Mouse (Mus musculus) liver, embryonic 14.5 days (tissue): ENCODE data around the gene Ap2a2. TPM values are rescaled to one million over a fixed set of nuclear protein-coding genes. Genes with fewer than 3 reads are reported as not detected.

Experiments
- ATAC-seq: fragments of 200-750 bp; cut with Nextera tagmentation; 2 replicates; pipeline ENCODE4 v1.8.0; 2017; ENCODE audit warnings: moderate number of reproducible peaks, mild to moderate bottlenecking, moderate library complexity; ENCODE audit not compliant: insufficient read depth
- DNase-seq, 3 experiments: peaks; one replicate each; pipeline ENCODE4 v3.0.0-alpha.2; 2012 to 2013; ENCODE audit warnings: low read depth in 3 of 3, low spot score in 3 of 3
- H3K27ac ChIP-seq: fragments of 300-500 bp; sonication (generic); 2 replicates; pipeline ENCODE4 v1.5.1; 2014; ENCODE audit warnings: moderate library complexity, mild to moderate bottlenecking, control low read depth, inconsistent platforms
- H3K27me3 ChIP-seq: fragments of 300-500 bp; sonication (generic); 2 replicates; pipeline ENCODE4 v1.6.1; 2014; ENCODE audit warnings: mild to moderate bottlenecking, low read length, moderate library complexity; ENCODE audit not compliant: control insufficient read depth, insufficient read depth
- H3K36me3 ChIP-seq: fragments of 300-500 bp; sonication (generic); replicated peaks from 2 replicates; pipeline ENCODE4 v1.6.1; 2014; ENCODE audit warnings: low read depth; ENCODE audit not compliant: control insufficient read depth, insufficient read depth
- H3K4me1 ChIP-seq, 2 experiments: fragments of 200-500 bp in 1 of 2; fragments of 300-500 bp in 1 of 2; sonication (generic) in 1 of 2; replicated peaks; 2 replicates each; pipeline ENCODE4 v1.6.1; 2012 to 2014; ENCODE audit warnings: antibody characterized with exemption in 1 of 2, inconsistent platforms in 1 of 2, low read length in 1 of 2; ENCODE audit not compliant: control insufficient read depth in 2 of 2, insufficient read depth in 2 of 2
- H3K4me2 ChIP-seq: fragments of 300-500 bp; sonication (generic); 2 replicates; pipeline ENCODE4 v1.6.1; 2014; ENCODE audit warnings: low read depth, mild to moderate bottlenecking, control low read depth, moderate library complexity
- H3K4me3 ChIP-seq, 2 experiments: fragments of 200-500 bp in 1 of 2; fragments of 300-500 bp in 1 of 2; sonication (generic) in 1 of 2; 2 replicates each; pipeline ENCODE4 v1.5.1; 2012 to 2014; ENCODE audit warnings: low read depth in 2 of 2, low read length in 2 of 2, mild to moderate bottlenecking in 2 of 2, control low read depth in 1 of 2, inconsistent platforms in 1 of 2, moderate library complexity in 1 of 2; ENCODE audit not compliant: insufficient read depth in 1 of 2
- H3K9ac ChIP-seq: fragments of 300-500 bp; sonication (generic); replicated peaks from 2 replicates; pipeline ENCODE4 v1.6.1; 2014; ENCODE audit warnings: mild to moderate bottlenecking, control low read depth, moderate library complexity
- H3K9me3 ChIP-seq: fragments of 300-500 bp; sonication (generic); 2 replicates; pipeline ENCODE4 v1.6.1; 2016; ENCODE audit warnings: low read length, mixed read lengths; ENCODE audit not compliant: control insufficient read depth
- CTCF ChIP-seq: IDR thresholded peaks from 2 replicates; pipeline ENCODE4 v1.5.1; 2016; ENCODE audit warnings: antibody characterized with exemption, low read depth, control low read depth
- EP300 ChIP-seq: IDR thresholded peaks from 2 replicates; pipeline ENCODE4 v1.6.1; 2016; ENCODE audit warnings: antibody characterized with exemption, low read depth
- WGBS: fragments of 180-500 bp; shearing (Covaris S2); extraction: QIAGEN DNeasy Blood & Tissue Kit; methylation state at CpG from one replicate; pipeline ENCODE4 v1.1.7; 2014; ENCODE audit not compliant: insufficient replicate concordance; 5-methylcytosine and 5-hydroxymethylcytosine counted together
- polyA plus RNA-seq, 2 experiments: library from polyadenylated mRNA; depleted of rRNA in 1 of 2; stranded (reverse) in 1 of 2; unstranded in 1 of 2; fragments of >200 nt; fragmentation: Nextera tagmentation in 1 of 2; extraction: Ambion mirVana in 1 of 2; gene quantifications; 2 replicates each; pipeline versions ENCODE4 v1.2.1 to v1.2.3; 2012 to 2014

Ap2a2 gene
- polyA plus RNA-seq, 2 experiments = 21.0 to 43.2 TPM

DNA sequence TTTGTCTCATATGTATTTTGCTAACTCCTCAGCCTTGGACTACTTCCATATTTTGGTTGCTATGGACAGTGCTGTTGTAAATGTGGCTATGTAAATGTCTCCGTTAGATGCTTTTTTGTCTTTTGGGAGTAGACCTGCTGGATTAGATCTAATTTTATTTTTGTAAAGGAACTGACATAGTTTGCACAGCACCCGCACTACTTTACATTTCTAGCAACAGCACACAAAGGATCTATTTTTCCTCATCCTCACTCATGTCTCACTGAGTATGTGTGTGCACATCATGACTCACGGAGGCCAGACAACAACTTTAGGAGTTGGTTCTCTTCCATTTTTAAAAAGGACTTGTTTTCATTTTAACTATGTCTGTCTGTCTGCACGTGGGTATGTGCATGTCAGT is 45.7 kb downstream of the Ap2a2 start:
- Histone ChIP-seq H3K4me2 (no peak overlapping the region), H3K9me3 (no peaks in the 10 kb centered on the region), H3K27ac (no peak overlapping the region), H3K9ac (no peak overlapping the region), H3K4me3 (no peak overlapping the region), H3K36me3 (peaks cover 78% of the 10 kb centered on the region), H3K27me3 (no peaks in the 10 kb centered on the region), H3K4me1 (no peaks in the 10 kb centered on the region)
- TF ChIP-seq EP300 (no peak), CTCF (no peak)
- WGBS = 88% methylated on average over 4 of the region's 4 CpGs
- no peak for DNase-seq
- ATAC-seq = no peak

- H3K9ac ChIP-seq = no peak overlapping the region
- no peaks in the 10 kb centered on the region for H3K9me3 ChIP-seq
- H3K27me3 ChIP-seq = no peaks in the 10 kb centered on the region
- DNase-seq = no peak
- H3K4me1 ChIP-seq = peaks cover 13 to 15% of the 10 kb centered on the region in 2 experiments
- TF ChIP-seq CTCF (no peak), EP300 (no peak)
- no peak for ATAC-seq
- 80% methylated on average over 11 of the region's 11 CpGs for WGBS
- no peak overlapping the region for H3K27ac ChIP-seq
- H3K36me3 ChIP-seq = peaks cover 81% of the 10 kb centered on the region
- H3K4me3 ChIP-seq = no peak overlapping the region
- no peak overlapping the region for H3K4me2 ChIP-seq
Observed at GRCm38 (mm10) chr7:141609719-141610514, 47.9 kb downstream of the Ap2a2 start.

- ATAC-seq = no peak
- Histone ChIP-seq H3K4me1 (peaks cover 14 to 15% of the 10 kb centered on the region in 2 experiments), H3K9ac (no peak overlapping the region), H3K4me2 (no peak overlapping the region), H3K9me3 (no peaks in the 10 kb centered on the region), H3K27ac (no peak overlapping the region), H3K27me3 (no peaks in the 10 kb centered on the region), H3K36me3 (peaks cover 86% of the 10 kb centered on the region), H3K4me3 (no peak overlapping the region)
- TF ChIP-seq CTCF (no peak), EP300 (no peak)
- DNase-seq = no peak
- 84% methylated on average over 8 of the region's 8 CpGs for WGBS
Observed at GRCm38 (mm10) chr7:141611711-141612370, 49.9 kb downstream of the Ap2a2 start.

- peaks cover 14 to 15% of the 10 kb centered on the region in 2 experiments for H3K4me1 ChIP-seq
- ATAC-seq = no peak
- no peaks in the 10 kb centered on the region for H3K9me3 ChIP-seq
- H3K27me3 ChIP-seq = no peaks in the 10 kb centered on the region
- TF ChIP-seq EP300 = no peak
- no peak for TF ChIP-seq CTCF
- 92% methylated on average over 18 of the region's 18 CpGs for WGBS
- no peak overlapping the region for H3K9ac ChIP-seq
- peaks cover 83% of the 10 kb centered on the region for H3K36me3 ChIP-seq
- no peak overlapping the region for H3K4me3 ChIP-seq
- H3K27ac ChIP-seq = no peak overlapping the region
- no peak overlapping the region for H3K4me2 ChIP-seq
- no peak for DNase-seq
Observed at GRCm38 (mm10) chr7:141612371-141612760, 50.4 kb downstream of the Ap2a2 start.

DNA sequence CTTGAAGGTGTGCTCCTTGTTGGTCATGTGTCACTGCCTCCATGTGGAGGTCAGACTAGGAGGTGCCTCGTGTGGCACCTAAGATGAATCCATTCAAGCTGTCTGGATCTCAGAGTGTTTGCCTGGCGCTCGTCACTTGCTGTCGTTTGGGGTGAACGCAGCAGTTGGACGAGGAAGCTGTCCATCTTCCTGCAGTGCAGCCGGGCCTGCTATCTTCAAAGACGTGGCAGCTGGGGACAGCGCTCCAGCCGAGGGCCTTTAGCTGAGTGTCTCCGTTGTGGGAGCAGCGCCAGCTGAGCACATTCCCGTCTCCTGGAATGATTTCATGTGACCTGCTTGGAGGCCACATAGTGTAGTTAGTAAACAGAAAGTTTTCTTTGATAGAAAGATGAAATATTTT is 50.8 kb downstream of the Ap2a2 start:
- Histone ChIP-seq H3K36me3 (peaks cover 85% of the 10 kb centered on the region), H3K9ac (no peak overlapping the region), H3K4me1 (peaks cover 14 to 15% of the 10 kb centered on the region in 2 experiments), H3K4me3 (no peak overlapping the region), H3K27me3 (no peaks in the 10 kb centered on the region), H3K27ac (no peak overlapping the region), H3K4me2 (no peak overlapping the region), H3K9me3 (no peaks in the 10 kb centered on the region)
- DNase-seq (no peak), ATAC-seq (no peak)
- TF ChIP-seq CTCF (no peak), EP300 (no peak)
- WGBS = 77% methylated on average over 13 of the region's 13 CpGs
